Mouse (Mus musculus) lung, adult 10 weeks (tissue): ENCODE data around the gene Bpifa3. TPM values are rescaled to one million over a fixed set of nuclear protein-coding genes. Genes with fewer than 3 reads are reported as not detected.

Experiments used
- polyA plus RNA-seq: library from polyadenylated mRNA; stranded (reverse); fragments of 350-450 nt; fragmentation: Illumina TruSeq; extraction: RNeasy Lipid Tissue Mini Kit (QIAGEN cat#74804); gene quantifications from one replicate; pipeline ENCODE4 v1.2.3, GENCODE M21; 2014; ENCODE audit warnings: low read depth, low replicate concordance; ENCODE audit not compliant: insufficient read depth

Gene Bpifa3
- polyA plus RNA-seq: not detected

DNA sequence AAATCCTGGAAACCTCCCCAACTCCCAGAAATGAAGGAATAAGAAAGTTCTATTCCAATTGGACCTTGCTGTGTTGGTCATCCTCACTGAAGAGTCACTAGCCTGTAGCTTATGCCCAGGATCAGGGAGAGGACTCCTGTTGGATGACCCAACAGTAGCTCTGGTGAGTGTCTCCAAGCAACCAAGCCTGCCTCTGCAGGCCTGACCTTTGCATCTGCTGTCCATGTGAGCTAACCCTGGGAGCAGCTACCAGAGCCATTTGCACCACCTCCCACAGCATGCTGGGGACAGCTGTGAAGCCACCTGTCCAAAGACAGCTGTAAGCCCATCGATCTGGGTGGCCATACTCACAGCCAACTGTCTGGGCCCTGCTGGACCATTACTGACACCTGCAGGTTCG, at the start of gene Bpifa3:
TSS of gene Bpifa3 (plus strand) at position 217 of the 400 bp plus-strand sequence.

DNA sequence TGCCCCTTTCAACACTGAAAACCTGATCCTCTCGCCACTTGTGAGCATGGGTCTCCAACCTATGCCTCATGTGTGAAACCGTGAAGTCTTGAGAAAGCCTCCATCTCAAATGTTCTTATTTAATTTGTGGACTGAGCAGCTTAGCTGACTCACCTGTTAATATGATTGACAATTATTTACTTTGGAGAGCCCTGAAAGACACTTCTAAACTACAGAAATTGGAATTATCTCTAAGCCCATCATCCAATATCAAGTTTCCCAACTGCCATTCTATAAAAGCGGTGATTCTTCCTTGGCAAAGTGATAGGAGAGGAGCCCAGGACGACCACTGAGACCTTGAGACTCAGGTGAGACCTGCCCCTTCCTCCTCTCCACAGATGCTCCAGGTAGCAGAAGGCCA, 12.4 kb downstream of the Bpifa3 start, which contains the start of gene Bpifa1:
TSS of gene Bpifa1 (plus strand) at position 301 of the 400 bp plus-strand sequence.

DNA sequence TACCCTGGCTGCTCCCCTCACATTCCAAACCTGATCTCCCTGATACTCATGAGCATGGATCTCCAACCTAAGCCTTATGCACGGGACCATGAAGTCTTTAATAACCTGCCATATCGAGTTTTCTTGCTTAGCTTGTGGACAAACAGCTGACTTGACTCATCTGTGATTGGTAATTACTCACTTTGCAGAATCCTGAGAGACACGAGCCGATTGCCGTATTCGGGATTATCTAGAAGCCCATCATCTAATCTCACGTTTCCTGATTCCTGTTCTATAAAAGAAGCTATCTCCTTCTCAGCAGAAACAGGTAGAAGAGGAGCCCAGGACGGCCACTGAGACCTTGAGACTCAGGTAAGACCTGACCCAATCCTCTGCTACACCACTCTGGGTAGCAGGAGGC, 32.2 kb downstream of the Bpifa3 start, which contains the start of gene Bpifa5:
TSS of gene Bpifa5 (plus strand) at position 301 of the 400 bp plus-strand sequence.

Other genes starting within 250 kb of the Bpifa3 start
- not detected for gene Bpifb6, start 229.9 kb upstream of the Bpifa3 start, polyA plus RNA-seq
- gene Bpifb3, start 212.1 kb upstream of the Bpifa3 start, polyA plus RNA-seq: not detected
- not detected for gene Bpifb4, start 192.1 kb upstream of the Bpifa3 start, polyA plus RNA-seq
- gene Bpifa6, start 155.4 kb upstream of the Bpifa3 start, polyA plus RNA-seq: not detected
- 0.51 TPM for gene Bpifa2, start 122.1 kb upstream of the Bpifa3 start, polyA plus RNA-seq
- 673 TPM for gene Bpifa1, start 12.5 kb downstream of the Bpifa3 start, polyA plus RNA-seq
- gene Bpifa5, start 32.3 kb downstream of the Bpifa3 start, polyA plus RNA-seq: not detected
- gene Bpifb1, start 60.5 kb downstream of the Bpifa3 start, polyA plus RNA-seq: 88.5 TPM
- 2.7 TPM for gene Bpifb5, start 93.4 kb downstream of the Bpifa3 start, polyA plus RNA-seq
- not detected for gene Bpifb9a, start 127.5 kb downstream of the Bpifa3 start, polyA plus RNA-seq
- not detected for gene Bpifb9b, start 176.9 kb downstream of the Bpifa3 start, polyA plus RNA-seq
- gene Cdk5rap1, start 242.7 kb downstream of the Bpifa3 start, polyA plus RNA-seq: 7.4 TPM